Mouse (Mus musculus): ENCODE measurements around the gene Grem1. TPM values are rescaled to one million over a fixed set of nuclear protein-coding genes. Genes with fewer than 3 reads are reported as not detected.

Grem1 gene
- total RNA-seq, 2 experiments from 2014 or later, result 0.77 TPM; not detected in 1

DNA sequence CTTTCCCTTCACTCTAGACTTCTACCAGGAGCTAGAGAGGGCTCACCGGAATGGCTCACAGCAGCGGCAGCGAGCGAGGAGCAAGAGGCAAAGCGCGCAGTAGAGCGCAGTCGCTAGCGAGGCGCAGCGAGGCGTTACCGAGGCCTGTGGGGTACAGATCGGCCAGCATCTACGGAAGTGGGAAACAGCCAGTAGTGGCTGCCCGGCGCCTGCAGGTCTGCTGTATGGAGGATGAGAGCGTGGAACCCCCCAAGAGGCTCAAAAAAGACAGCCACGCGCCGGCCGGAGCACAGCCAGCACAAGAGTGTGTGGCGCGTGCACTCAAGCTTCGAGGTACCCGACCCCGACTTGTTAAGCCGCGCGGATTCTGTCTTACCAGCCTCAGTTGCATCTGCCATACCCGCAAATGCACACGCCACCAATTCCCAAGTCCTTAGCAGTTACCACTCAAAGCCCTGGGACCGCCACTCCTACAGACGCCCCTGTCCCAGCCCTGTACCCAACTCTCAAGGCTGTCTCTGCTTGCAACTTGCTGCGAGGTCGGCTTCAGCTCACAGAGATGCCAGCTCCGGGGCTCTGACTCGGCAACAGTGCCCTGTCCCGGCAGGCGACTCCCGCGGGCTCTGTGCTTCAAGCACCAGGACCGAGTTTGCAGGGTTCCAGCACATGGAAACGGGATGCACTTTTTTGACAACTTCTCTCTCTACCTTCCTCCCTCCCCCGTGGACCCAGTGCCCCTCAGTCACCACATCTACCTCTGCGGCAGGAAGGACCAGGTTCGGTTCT is 728 bp downstream of the Grem1 start:
- peak in 1 of 2 experiments; percentile 3 for DNase-seq

DNA sequence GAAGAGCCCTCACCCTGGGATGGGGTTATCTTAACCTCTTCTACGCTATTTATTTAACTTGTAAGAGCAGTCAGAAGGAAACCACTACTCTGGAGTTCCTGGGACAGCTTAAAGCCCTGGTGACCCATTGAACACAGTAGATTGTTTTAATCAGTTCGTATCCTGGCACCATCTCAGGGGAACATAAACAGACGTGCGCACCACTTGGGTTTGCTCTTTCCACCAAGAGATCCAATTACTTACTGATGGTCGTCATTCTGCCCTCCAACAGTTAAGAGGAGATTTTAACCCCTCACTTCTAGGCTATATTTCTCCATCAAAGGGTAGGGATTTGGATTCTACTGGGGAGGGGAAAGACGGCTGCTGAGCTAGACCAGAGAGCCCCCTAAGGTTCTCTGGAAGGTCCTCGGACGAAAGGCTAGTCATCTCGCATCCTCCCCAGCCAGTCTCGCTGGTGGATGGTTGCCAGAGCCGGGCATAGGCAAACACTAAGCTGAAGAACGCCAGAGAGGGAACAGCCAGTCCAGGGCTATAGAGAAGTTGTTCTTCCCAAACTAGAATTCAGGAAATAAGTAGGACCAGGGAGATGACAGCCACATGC is 1.4 kb downstream of the Grem1 start:
- no peak for DNase-seq

DNA sequence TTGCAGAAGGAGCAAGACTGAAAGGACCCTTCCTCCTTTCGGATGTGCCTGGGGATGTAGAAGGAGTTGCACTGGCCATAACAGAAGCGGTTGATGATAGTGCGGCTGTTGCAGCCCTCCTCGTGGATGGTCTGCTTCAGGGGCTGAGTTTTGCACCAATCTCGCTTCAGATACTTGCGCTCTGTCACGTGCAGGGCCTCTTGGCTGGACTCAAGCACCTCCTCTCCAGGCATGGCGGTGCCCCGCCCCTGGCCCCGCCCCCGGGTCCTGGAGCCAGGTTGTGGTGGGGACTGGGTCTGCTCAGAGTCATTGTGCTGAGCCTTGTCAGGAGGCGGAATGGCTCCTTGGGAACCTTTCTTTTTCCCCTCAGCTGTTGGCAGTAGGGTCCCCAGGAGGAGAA is 8.7 kb downstream of the Grem1 start:
- DNase-seq, result no peak

DNA sequence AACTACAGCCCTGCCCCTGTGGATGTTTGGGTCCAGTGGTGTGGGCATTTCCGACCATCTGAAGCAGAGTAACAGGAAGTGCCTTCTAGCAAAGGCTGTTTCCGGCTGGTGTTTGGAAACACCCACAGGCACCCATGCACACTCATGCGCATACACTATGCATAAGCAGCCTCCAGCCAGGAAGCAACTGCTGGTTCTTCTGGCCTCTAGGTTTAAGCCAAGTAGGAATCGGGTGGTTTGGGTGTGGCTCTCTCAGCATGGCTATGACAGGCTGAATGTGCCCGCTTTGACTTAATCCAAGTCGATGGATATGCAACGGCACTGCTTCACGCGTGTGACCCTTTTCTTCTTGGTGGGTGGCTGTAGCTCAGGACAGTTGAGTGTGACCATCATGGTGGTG is 9.1 kb downstream of the Grem1 start:
- DNase-seq, result no peak

DNA sequence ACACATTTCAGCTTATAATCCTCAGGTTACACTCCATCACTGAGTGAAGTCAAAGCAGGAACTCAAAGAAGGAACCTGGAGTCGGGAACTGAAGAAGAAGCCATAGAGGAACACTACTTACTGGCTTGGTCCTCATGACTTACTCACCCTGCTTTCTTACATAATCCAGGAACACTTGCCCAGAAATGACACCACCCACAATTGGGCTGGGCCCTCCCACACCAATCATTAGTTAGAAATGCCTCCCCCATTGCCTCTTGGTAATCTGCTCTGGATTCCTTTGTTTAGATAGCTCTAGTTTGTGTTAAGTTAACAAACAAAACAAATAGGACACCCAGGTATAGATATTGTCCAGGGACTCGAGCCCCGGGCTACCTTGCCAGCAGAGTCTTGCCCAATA is 29.9 kb downstream of the Grem1 start:
- DNase-seq, result no peak

- DNase-seq, result no peak
Observed at GRCm38 (mm10) chr2:113714801-113715200, 43.6 kb downstream of the Grem1 start.

DNA sequence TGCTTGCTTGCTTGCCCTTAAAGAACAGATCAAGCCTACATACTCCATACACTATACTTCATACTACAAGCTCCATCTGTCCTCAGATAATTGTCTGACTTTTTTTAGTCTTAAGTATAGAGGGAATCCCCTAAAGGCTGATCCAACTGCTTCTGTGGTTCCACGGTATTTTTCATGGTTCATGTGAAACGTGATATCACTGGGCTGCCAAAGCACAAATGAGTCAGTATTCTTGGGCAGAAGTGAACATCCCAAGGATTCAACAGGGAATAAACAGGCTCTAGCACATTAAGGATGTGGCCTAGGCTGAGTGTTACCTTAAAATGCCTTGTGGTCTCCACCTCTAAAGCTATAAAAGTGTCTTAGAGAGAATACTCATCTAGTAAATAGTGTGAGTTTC is 45.0 kb downstream of the Grem1 start:
- DNase-seq, result no peak

GRCm38 (mm10) chr2:113707507-113707906 is 50.9 kb downstream of the Grem1 start:
- no peak for DNase-seq

DNA sequence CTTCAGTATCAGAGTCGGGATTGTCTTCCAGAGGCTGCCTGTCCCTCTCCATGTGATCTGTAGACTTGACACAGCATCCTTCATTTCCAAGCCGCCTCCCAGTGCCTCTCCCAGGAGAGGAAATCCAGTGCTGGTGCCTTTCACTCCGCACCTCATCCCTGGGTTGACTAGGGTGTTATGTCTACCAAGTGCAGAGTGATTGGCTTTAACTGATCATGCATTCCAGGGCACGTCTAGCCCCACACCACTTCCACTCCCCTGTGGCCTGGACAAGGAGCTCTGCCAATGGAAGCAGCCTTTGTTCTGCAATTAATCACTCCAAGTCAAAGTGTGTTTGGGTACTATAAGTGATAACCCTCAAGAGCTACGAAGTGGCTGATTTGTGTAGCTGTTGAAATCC is 56.9 kb downstream of the Grem1 start:
- DNase-seq, result no peak

GRCm38 (mm10) chr2:113696647-113697046 is 61.8 kb downstream of the Grem1 start:
- no peak for DNase-seq

- DNase-seq, result no peak
Observed at GRCm38 (mm10) chr2:113696222-113696621, 62.2 kb downstream of the Grem1 start.

Other genes with a start within 250 kb of the Grem1 start
- gene Scg5, start 70.5 kb upstream of the Grem1 start, total RNA-seq (2021), result under 1 TPM in 1 of 2 experiments, not detected in 1; 0.31 TPM
- gene Arhgap11a, start 90.0 kb upstream of the Grem1 start, total RNA-seq (2021), result 1 to 10 TPM; 1.4 to 2.0 TPM